In the genomic region with DNA sequence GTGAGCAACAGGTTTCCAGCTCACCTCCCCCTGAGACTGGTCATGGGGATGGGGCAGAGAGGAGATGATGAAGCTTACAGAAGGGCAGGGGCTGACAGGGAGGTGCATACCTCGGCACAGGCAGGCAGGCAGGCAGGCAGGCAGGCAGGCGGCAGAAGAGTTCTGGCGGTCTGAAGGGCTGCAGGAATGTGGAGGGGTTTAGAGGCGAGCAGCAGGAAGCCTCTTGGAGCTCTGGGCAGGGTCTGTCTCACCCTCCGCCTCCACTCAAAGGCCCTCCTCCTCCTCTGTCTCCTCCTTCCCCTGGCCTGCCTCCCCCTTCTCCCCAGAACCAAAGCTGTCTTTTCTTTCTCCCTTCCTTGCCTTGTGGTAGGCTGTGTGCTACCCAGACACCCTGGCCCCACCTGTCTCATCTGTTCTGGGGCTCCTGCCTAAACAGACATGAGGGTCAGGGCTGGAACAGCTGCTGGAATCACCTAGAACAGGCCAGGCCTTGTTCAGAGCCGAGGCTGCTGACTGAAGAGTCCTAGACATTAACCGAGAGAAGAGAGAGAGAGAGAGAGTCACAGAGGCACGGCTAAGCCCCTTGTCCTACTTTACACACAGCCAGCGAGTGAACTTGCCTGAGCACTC, we compare ENCODE assay signal across 8 mouse cellular contexts. TPM values are rescaled to one million over a fixed set of nuclear protein-coding genes. Genes with fewer than 3 reads are reported as not detected.
DNase-seq lines count a peak whose midpoint lies in the region; ATAC-seq and TF ChIP-seq lines count a peak whose summit lies in the region.

No protein-coding gene starts in this region.

- no peak for DNase-seq in thymus, adult 2 months
- DNase-seq in thymus, adult 18-20 months, result no peak
- peak; percentile 80 for DNase-seq in forebrain, embryonic 11.5 days (ENCODE audit: low spot score)
- peak; percentile 83 to 86 for DNase-seq in heart, postnatal 10 days
- peak; percentile 73 to 77 for DNase-seq in kidney, postnatal 36 days
- peak; percentile 76 for DNase-seq in lung, postnatal 36 days

- no peaks in the 10 kb centered on the region for H3K36me3 ChIP-seq in thymus, adult 2 months (ENCODE audit: control insufficient read depth, insufficient read depth, low read length)
- no peaks in the 10 kb centered on the region for H3K36me3 ChIP-seq in forebrain, embryonic 11.5 days (ENCODE audit: control insufficient read depth, insufficient read depth, low read length)
- no peaks in the 10 kb centered on the region for H3K36me3 ChIP-seq in small intestine, adult 2 months (ENCODE audit: control insufficient read depth, insufficient read depth, low read length)

- no peaks in the 10 kb centered on the region for H3K27me3 ChIP-seq in thymus, adult 2 months (ENCODE audit: control insufficient read depth, insufficient read depth, low read length)
- no peaks in the 10 kb centered on the region for H3K27me3 ChIP-seq in forebrain, embryonic 11.5 days (ENCODE audit: control insufficient read depth, insufficient read depth, low read length)
- no peaks in the 10 kb centered on the region for H3K27me3 ChIP-seq in small intestine, adult 2 months (ENCODE audit: control insufficient read depth, insufficient read depth, low read length)

- TF ChIP-seq CTCF in thymus, adult 2 months (IDR thresholded peaks at IDR 0.05; ENCODE audit: borderline replicate concordance, control insufficient read depth, extremely low read depth, insufficient read depth, low read length, poor library complexity), result no peak
- no peak for TF ChIP-seq CTCF in small intestine, adult 2 months (IDR thresholded peaks at IDR 0.05; ENCODE audit: extremely low read depth, insufficient read length, insufficient replicate concordance, low read depth, low read length)

- intact Hi-C loops in heart, postnatal 10 days (cut with DNase I), result loop anchor here (2.0 kb wide), 2 partner anchors 25 to 29 kb away; no protein-coding TSS in a partner anchor

- H3K9ac ChIP-seq in forebrain, embryonic 11.5 days (ENCODE audit: low read length), result peak overlapping the region; percentile 65

- 57% methylated on average over 9 of the region's 9 CpGs for WGBS in thymus, adult 2 months
- 4% methylated on average over 8 of the region's 9 CpGs for WGBS in forebrain, embryonic 11.5 days
- 61% methylated on average over 9 of the region's 9 CpGs for WGBS in small intestine, adult 2 months

- peaks cover 2% of the 10 kb centered on the region; the same call in 1 of the 2 replicates for H3K4me1 ChIP-seq in thymus, adult 2 months (replicated peaks; ENCODE audit: control insufficient read depth, insufficient read depth, low read length)
- H3K4me1 ChIP-seq in forebrain, embryonic 11.5 days (replicated peaks; ENCODE audit: control insufficient read depth, insufficient read depth, low read length), result peaks cover 26% of the 10 kb centered on the region
- peaks cover 6% of the 10 kb centered on the region; the same call in 1 of the 2 replicates for H3K4me1 ChIP-seq in small intestine, adult 2 months (ENCODE audit: control insufficient read depth, insufficient read depth, insufficient read length, low read length)

- no peak overlapping the region for H3K27ac ChIP-seq in thymus, adult 2 months (ENCODE audit: control insufficient read depth, insufficient read depth, low read length)
- H3K27ac ChIP-seq in forebrain, embryonic 11.5 days (ENCODE audit: low read depth, low read length), result peak overlapping the region; percentile 80
- peak overlapping the region; percentile 90 for H3K27ac ChIP-seq in small intestine, adult 2 months (ENCODE audit: insufficient read depth, low read depth, low read length)

- H3K9me3 ChIP-seq in forebrain, embryonic 11.5 days (ENCODE audit: control insufficient read depth, low read length), result no peaks in the 10 kb centered on the region

- peak; percentile 83 for ATAC-seq in forebrain, embryonic 11.5 days (replicated peaks; ENCODE audit: low FRiP score)
- no peak for ATAC-seq in megakaryocyte progenitor cell, adult 5-6 weeks (replicated peaks; ENCODE audit: poor library complexity)

- no peak for TF ChIP-seq POLR2A in thymus, adult 2 months (IDR thresholded peaks at IDR 0.05; ENCODE audit: control insufficient read depth, extremely low read depth, insufficient read depth, low read length, poor library complexity)
- peak; percentile 61; the same call in 1 of the 2 replicates for TF ChIP-seq POLR2A in small intestine, adult 2 months (IDR thresholded peaks at IDR 0.05; ENCODE audit: low read depth, low read length)

- H3K4me3 ChIP-seq in thymus, adult 2 months (ENCODE audit: control insufficient read depth, insufficient read depth, low read length), result peak overlapping the region; percentile 1; the same call in 1 of the 2 replicates
- peak overlapping the region; percentile 38 for H3K4me3 ChIP-seq in forebrain, embryonic 11.5 days (ENCODE audit: low read depth, low read length)
- peak overlapping the region; percentile 60 for H3K4me3 ChIP-seq in small intestine, adult 2 months (ENCODE audit: low read depth, low read length)

- H3K4me2 ChIP-seq in forebrain, embryonic 11.5 days (ENCODE audit: low read depth, low read length, severe bottlenecking), result peak overlapping the region; percentile 63

RNA-seq across cellular contexts. Expression of a gene that starts 3.2 kb away (rescaled TPM):
- polyA plus RNA-seq in thymus, adult 2 months (2012; rRNA removed), result 177 and 230 TPM in 2 replicates
- 348 and 407 TPM in 2 replicates for polyA plus RNA-seq in forebrain, embryonic 11.5 days (2014; fragmentation: Nextera tagmentation; extraction: Ambion mirVana)
- total RNA-seq in heart, postnatal 10 days (2021), result 1,000 to 10,000 TPM; 1,750 to 1,767 TPM
- 278 and 350 TPM in 2 replicates for polyA plus RNA-seq in small intestine, adult 2 months (2012; rRNA removed)
- not detected in 2 replicates for total RNA-seq in megakaryocyte progenitor cell, adult 5-6 weeks (2015)
- not detected in 2 replicates for total RNA-seq in megakaryocyte progenitor cell, adult 5-6 weeks (2017)

RNA-seq across cellular contexts. Expression of a gene that starts 41.2 kb away (rescaled TPM):
- polyA plus RNA-seq in thymus, adult 2 months (2012; rRNA removed), result 383 and 432 TPM in 2 replicates
- polyA plus RNA-seq in forebrain, embryonic 11.5 days (2014; fragmentation: Nextera tagmentation; extraction: Ambion mirVana), result 209 and 211 TPM in 2 replicates
- total RNA-seq in heart, postnatal 10 days (2021), result 100 to 1,000 TPM; 168 to 169 TPM
- polyA plus RNA-seq in small intestine, adult 2 months (2012; rRNA removed), result 318 and 485 TPM in 2 replicates
- total RNA-seq in megakaryocyte progenitor cell, adult 5-6 weeks (2015), result 120 TPM in 2 replicates
- 54.3 and 72.9 TPM in 2 replicates for total RNA-seq in megakaryocyte progenitor cell, adult 5-6 weeks (2017)

RNA-seq across cellular contexts. Expression of a gene that starts 49.7 kb away (rescaled TPM):
- 42.3 and 52.3 TPM in 2 replicates for polyA plus RNA-seq in thymus, adult 2 months (2012; rRNA removed)
- 267 and 273 TPM in 2 replicates for polyA plus RNA-seq in forebrain, embryonic 11.5 days (2014; fragmentation: Nextera tagmentation; extraction: Ambion mirVana)
- total RNA-seq in heart, postnatal 10 days (2021), result 10 to 100 TPM; 48.2 to 54.4 TPM
- polyA plus RNA-seq in small intestine, adult 2 months (2012; rRNA removed), result 5.9 and 10.4 TPM in 2 replicates
- total RNA-seq in megakaryocyte progenitor cell, adult 5-6 weeks (2015), result 79.3 and 85.5 TPM in 2 replicates
- total RNA-seq in megakaryocyte progenitor cell, adult 5-6 weeks (2017), result 123 and 135 TPM in 2 replicates

Comparison
In these comparisons a context has a peak if more than half of its experiments do, and no peak if none do; other contexts are left out.
1. DNase-seq: peak in forebrain, embryonic 11.5 days (single experiment), heart, postnatal 10 days (2 of 2), kidney, postnatal 36 days (2 of 2) and lung, postnatal 36 days (single experiment); none in thymus, adult 2 months (single experiment) and thymus, adult 18-20 months (0 of 2).
2. H3K4me3 ChIP-seq: peak in every context shown above with its lines; median percentile 60 in small intestine, adult 2 months; 38 in forebrain, embryonic 11.5 days; 1 in thymus, adult 2 months.